In genomic region chr17:50987935-50988334, GRCm38 (mm10) we compare ENCODE assay signal across 16 mouse cellular contexts.
DNase-seq lines count a peak whose midpoint lies in the region; ATAC-seq and TF ChIP-seq lines count a peak whose summit lies in the region.
"Had no signal": no experiment of that assay in that cellular context is flagged by ENCODE, and none has a peak within 500 bp of the region (broad histone marks: within the 10 kb centered on the region; RNA-seq: fewer than 3 reads in every experiment).

No protein-coding gene starts in this region.

- TF ChIP-seq CTCF in gastrocnemius, adult 2 months (IDR thresholded peaks at IDR 0.05) = peak; percentile 46
- TF ChIP-seq CTCF in lung, embryonic 14.5 days (IDR thresholded peaks at IDR 0.05; ENCODE audit: low read depth) = peak; percentile 12; the same call in 1 of the 2 replicates

- no peak for DNase-seq in gastrocnemius, adult 2 months
- DNase-seq in gastrocnemius, postnatal 4 days (ENCODE audit: low spot score in 2 of 2) = no peak
- DNase-seq in lung, embryonic 14.5 days = peak; percentile 20
- no peak for DNase-seq in lung, postnatal 14 days
- peak; percentile 35 for DNase-seq in adipocyte (ENCODE audit: low spot score)
- no peak for DNase-seq in kidney, postnatal 25 days
- DNase-seq: lung, postnatal 10 days; right cerebral cortex, postnatal 14 days; thymus, postnatal 4 days had no signal

- no peak for ATAC-seq in lung, embryonic 14.5 days (ENCODE audit: insufficient read depth)
- peak; percentile 72; the same call in 1 of the 2 replicates for ATAC-seq in neutrophil, adult 5-6 weeks (ENCODE audit: extremely low read depth, insufficient number of reproducible peaks, low FRiP score, poor library complexity, severe bottlenecking)
- no peak for ATAC-seq in CD4-positive, CD25-positive, alpha-beta regulatory T cell, adult 4 months

- intact Hi-C loops in gastrocnemius, adult 2 months (cut with DNase I) = loop anchor here (10.0 kb wide), 1 partner anchor 297 kb away; no protein-coding TSS in a partner anchor

- H3K4me3 ChIP-seq in gastrocnemius, adult 2 months = no peak overlapping the region
- no peak overlapping the region for H3K4me3 ChIP-seq in lung, embryonic 14.5 days (ENCODE audit: low read depth, low read length)
- H3K4me3 ChIP-seq: heart, embryonic 13.5 days; hindbrain, embryonic 15.5 days; kidney, embryonic 15.5 days; limb, embryonic 13.5 days; neural tube, embryonic 15.5 days had no signal

- H3K4me2 ChIP-seq in lung, embryonic 14.5 days = no peak overlapping the region
- H3K4me2 ChIP-seq: heart, embryonic 13.5 days; hindbrain, embryonic 15.5 days; kidney, embryonic 15.5 days; limb, embryonic 13.5 days; neural tube, embryonic 15.5 days had no signal

- no peak overlapping the region for H3K9ac ChIP-seq in lung, embryonic 14.5 days
- H3K9ac ChIP-seq: heart, embryonic 13.5 days; hindbrain, embryonic 15.5 days; kidney, embryonic 15.5 days; limb, embryonic 13.5 days; neural tube, embryonic 15.5 days had no signal

- H3K4me1 ChIP-seq in lung, embryonic 14.5 days (ENCODE audit: insufficient read depth) = no peaks in the 10 kb centered on the region
- H3K4me1 ChIP-seq: heart, embryonic 13.5 days; hindbrain, embryonic 15.5 days; kidney, embryonic 15.5 days; limb, embryonic 13.5 days; neural tube, embryonic 15.5 days had no signal

- H3K27ac ChIP-seq in gastrocnemius, adult 2 months = no peak overlapping the region
- H3K27ac ChIP-seq in lung, embryonic 14.5 days (ENCODE audit: low read depth) = no peak overlapping the region
- H3K27ac ChIP-seq: heart, embryonic 13.5 days; hindbrain, embryonic 15.5 days; kidney, embryonic 15.5 days; limb, embryonic 13.5 days; neural tube, embryonic 15.5 days had no signal

- H3K36me3 ChIP-seq in lung, embryonic 14.5 days (ENCODE audit: insufficient read depth) = no peaks in the 10 kb centered on the region
- H3K36me3 ChIP-seq: heart, embryonic 13.5 days; hindbrain, embryonic 15.5 days; kidney, embryonic 15.5 days; limb, embryonic 13.5 days; neural tube, embryonic 15.5 days had no signal

- WGBS in lung, embryonic 14.5 days = 53% methylated on average over 3 of the region's 3 CpGs

- no peaks in the 10 kb centered on the region for H3K27me3 ChIP-seq in lung, embryonic 14.5 days (ENCODE audit: insufficient read depth, low read length)
- H3K27me3 ChIP-seq: heart, embryonic 13.5 days; hindbrain, embryonic 15.5 days; kidney, embryonic 15.5 days; limb, embryonic 13.5 days; neural tube, embryonic 15.5 days had no signal

- H3K9me3 ChIP-seq in lung, embryonic 14.5 days (ENCODE audit: low read depth, low read length) = no peaks in the 10 kb centered on the region; the same call in 1 of the 2 replicates
- H3K9me3 ChIP-seq: heart, embryonic 13.5 days; kidney, embryonic 15.5 days; limb, embryonic 13.5 days; neural tube, embryonic 15.5 days had no signal

Comparison
In these comparisons a context has a peak if more than half of its experiments do, and no peak if none do; other contexts are left out.
1. DNase-seq: peak in lung, embryonic 14.5 days (single experiment) and adipocyte (single experiment); none in gastrocnemius, adult 2 months (single experiment), gastrocnemius, postnatal 4 days (0 of 2), lung, postnatal 14 days (single experiment) and kidney, postnatal 25 days (0 of 2).